Mouse (Mus musculus): Measurements from ENCODE around the gene Fgfr2.
"Not testable (repeated sequence)": the region's sequence is repeated elsewhere in the genome, so short reads cannot be mapped to it uniquely, and the experiment has no call there.

Fgfr2 gene

DNA sequence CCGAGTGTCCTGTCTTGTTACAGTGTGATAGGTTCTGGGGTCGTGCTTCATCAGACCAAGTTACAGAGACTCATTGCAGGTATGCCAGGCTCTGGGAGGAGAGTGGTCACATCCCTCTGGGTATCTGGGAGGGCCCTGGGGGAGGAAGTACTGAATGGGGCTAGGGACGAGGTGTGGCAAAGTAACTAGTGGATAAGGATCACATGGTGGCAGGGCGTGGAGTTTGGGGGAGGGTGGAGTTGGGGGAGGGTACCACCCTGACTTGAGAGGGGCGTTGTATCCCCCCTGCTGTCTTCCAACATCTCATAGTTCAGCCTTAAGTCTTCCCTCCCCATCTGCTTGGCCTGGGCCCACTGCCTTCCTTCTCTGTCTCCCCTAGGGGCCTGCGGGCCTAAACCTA, 443.6 kb downstream of the Fgfr2 start:
- DNase-seq, result no peak

DNA sequence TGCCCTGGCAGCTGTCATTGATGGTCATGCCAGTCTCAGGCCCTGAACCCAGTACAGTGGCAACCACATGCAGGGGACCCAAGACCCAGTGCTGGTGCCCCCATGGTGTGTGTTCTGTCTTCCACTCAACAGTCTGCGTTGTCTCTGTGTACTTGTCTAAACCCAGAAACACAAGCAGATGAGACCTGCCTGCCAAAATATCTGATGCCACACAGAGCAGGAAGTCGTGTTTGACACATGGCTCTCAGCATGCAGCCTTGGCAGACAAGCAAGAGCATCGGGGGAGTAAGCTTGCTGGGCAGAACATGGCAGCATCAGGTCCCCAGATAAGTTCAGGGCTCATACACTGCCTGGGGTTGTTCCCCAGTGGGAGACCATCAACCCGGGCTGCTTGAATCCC, 444.0 kb downstream of the Fgfr2 start:
- DNase-seq, result no peak

DNA sequence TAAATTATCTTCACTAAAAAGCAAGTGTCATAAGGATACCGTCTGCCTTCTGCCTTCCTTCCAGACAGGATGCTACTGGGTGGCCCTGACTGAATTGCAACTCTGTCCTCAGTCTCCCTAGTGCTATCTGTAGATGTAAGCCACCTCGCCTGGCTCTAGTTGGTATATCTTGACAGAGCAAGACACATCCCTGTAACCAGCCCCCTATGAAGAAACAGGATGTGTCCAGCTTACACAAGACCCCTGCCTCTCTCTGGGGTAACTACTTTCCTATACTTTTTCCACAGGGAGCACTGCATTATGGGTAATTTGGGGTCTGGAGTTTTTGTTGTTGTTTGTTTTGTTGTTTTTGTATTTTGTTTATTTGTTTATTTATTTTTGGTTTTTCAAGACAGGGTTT, 447.2 kb downstream of the Fgfr2 start:
- DNase-seq, result no peak

- DNase-seq, result peak; percentile 64
Measured at GRCm38 (mm10) chr7:132673931-132674755, 449.0 kb downstream of the Fgfr2 start.

GRCm38 (mm10) chr7:132672481-132672959, 450.6 kb downstream of the Fgfr2 start:
- peak; percentile 48 for DNase-seq

GRCm38 (mm10) chr7:132670863-132671165, 452.3 kb downstream of the Fgfr2 start:
- peak; percentile 58 for DNase-seq

GRCm38 (mm10) chr7:132669999-132670862, 452.9 kb downstream of the Fgfr2 start:
- DNase-seq, result peak; percentile 42

- DNase-seq, result peak; percentile 73
Measured at GRCm38 (mm10) chr7:132668604-132669003, 454.5 kb downstream of the Fgfr2 start.

DNA sequence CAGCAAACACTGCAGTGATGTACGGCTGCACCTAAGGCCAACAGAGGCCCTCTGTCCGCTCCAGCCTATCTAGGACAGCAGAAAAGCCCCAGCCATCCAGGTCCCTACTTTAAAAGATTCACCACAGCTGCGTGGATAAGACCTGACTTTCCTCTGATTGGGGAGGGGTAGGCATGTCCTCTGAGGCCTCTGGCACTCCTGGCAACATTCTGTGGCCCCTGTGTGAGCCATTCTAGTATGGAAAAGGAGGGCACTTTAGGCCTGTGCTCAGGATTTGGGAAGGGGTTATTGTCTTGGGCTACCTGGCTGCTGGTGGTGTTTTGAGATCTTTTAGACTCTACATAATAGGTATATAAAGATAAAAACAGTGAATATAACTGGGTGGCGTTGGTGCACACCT, 456.6 kb downstream of the Fgfr2 start:
- no peak for DNase-seq

GRCm38 (mm10) chr7:132665664-132666382, 457.3 kb downstream of the Fgfr2 start:
- no peak for DNase-seq

DNA sequence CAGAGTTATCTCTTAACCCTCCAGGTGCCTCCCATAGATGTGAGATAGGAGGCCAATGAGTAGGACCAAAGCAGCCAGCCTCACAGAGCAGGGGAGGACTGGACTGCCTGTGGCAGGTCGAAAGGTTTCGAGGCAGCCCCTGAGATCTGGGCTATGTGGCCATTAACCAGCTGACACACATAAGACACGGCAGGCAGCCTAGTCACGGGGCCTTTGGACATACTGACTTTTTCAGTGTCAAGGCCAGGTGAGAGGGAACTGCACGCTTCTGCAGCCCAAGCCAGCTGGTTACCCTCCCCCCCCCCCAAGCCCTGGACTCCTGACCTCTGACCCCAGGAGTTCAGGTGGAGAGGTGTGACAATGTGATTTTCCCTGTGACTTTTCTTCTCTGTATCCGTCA, 458.3 kb downstream of the Fgfr2 start:
- no peak for DNase-seq

DNA sequence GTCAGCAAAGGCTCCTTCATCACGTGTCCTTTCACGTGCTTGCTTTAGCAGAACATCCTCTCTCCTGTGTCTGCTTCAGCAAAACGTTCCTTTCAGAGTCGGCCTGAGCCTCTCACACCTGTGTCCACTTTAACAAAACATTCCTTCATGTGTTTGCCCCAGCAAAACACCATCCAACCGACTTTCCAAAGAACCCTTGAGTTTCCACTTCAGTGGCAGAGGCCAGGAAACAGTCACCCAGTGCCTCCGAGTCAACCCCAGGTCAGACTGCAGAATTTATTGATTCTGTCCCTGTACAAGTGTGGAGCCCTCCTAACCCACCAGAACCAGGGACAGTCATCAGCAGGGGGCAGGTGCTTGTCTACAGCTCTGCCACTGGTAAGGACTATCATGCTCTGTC, 460.3 kb downstream of the Fgfr2 start:
- DNase-seq, result not testable (repeated sequence)

DNA sequence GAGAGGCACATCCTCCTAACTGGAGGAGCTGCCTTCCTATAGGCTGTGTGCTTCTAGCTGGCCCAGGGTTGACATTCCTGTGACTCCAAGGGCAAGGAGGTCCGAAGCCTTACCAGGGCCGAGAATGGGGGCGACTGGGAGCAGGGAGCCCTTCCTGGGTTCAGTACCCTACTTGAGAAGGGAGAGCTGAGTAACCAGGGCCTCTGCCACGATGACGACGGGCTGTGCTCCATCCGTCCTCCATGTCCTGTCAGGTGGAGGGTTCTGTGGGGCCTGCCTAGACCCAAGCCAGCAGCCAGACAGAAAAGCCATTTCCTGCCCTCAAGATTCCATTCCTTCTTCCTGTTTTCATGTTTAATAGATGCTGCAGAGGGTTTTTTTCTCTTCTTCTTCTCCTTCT, 463.5 kb downstream of the Fgfr2 start:
- peak; percentile 51 for DNase-seq

GRCm38 (mm10) chr7:132658688-132659087, 464.5 kb downstream of the Fgfr2 start:
- peak; percentile 58 for DNase-seq

GRCm38 (mm10) chr7:132658058-132658450, 465.1 kb downstream of the Fgfr2 start:
- DNase-seq, result peak; percentile 61

DNA sequence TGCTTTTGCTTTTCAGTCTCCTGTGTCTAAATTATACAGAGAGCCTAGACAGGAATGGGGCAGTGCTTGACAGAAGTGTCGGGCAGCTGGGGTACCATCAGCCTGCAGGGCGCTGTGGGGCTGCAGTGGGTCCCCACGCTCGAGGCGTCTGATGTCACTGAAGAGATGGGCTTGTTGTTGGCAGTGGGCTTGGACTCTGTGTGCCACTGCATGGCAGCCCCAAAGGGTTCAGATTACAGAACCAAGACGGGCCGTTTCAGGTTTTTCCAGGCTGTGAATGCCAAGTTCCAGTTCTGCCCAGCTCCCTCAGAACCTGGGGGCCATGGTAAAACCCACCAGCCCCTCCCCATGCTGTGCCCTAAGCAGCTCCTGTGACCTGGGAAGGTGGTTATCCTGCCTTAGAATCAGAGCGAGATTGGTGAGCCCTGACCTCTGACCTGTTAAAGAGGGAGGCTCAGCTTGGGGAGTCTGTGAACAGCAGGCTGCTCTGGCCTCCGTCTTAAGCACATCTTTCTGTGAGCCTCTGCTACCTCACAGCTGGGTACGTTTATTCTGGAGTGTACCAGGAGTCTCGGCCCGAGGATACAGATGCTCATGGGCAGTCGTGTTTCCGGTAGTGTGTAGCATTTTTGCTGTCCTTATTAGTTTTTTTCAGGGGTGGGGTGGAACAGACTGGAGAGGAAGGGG, 465.6 kb downstream of the Fgfr2 start:
- DNase-seq, result peak; percentile 26

DNA sequence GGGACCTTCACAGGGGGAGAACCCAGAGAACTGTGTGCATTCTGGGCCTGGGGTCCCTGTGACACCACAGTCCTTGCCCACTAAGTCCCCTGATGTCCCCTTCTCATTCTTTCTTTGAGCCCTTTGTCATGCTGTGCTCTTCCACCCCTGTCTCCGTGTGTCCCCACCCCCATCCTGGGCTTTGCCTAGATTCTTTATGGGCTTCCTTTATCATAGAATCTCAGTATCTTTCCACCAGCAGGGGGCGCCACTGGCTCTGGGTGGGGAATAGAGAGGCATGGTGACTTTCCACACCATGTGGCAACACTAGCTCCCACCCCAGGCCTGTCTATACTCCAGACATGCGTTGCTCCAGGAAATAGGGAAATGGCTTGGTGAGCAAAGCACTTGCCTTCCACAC, 466.6 kb downstream of the Fgfr2 start:
- peak; percentile 98 for DNase-seq

GRCm38 (mm10) chr7:132656075-132656474, 467.1 kb downstream of the Fgfr2 start:
- DNase-seq, result peak; percentile 96

GRCm38 (mm10) chr7:132654412-132654811, 468.7 kb downstream of the Fgfr2 start:
- no peak for DNase-seq

GRCm38 (mm10) chr7:132646514-132646913, 476.6 kb downstream of the Fgfr2 start:
- no peak for DNase-seq

DNA sequence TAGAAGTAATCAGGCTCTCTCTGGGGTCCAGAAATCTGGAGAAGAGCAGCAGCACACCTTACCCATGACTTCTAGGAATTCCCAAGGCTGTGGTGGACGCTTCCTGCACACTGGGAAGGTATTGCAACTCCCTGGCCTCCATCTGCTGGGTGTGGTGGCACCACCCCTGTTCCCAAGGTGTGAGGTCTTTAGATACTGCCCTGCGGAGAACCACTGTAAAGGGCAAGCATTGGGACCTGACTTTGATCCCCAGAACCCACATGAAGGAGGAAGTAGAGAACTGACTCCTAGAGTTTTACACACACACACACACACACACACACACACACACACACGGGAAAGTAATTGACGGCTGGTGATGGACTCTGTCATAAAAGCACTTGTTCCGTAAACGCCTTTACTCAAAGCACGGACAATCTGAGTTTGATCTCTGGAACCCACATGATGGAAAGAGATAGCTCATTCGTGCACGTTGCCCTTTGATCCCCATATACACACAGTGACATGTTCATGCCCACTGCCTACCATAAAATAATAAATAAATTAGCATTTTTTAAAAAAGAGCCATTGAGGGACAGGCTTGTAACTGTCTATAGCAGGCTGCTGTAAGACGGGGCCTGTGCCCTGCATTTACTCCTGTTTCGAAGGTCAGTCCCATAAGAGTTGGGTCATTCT, 478.4 kb downstream of the Fgfr2 start:
- DNase-seq, result no peak

- DNase-seq, result no peak
Measured at GRCm38 (mm10) chr7:132641606-132642005, 481.5 kb downstream of the Fgfr2 start.
